Comparison of ENCODE assay signal across 11 mouse cellular contexts in the genomic region with DNA sequence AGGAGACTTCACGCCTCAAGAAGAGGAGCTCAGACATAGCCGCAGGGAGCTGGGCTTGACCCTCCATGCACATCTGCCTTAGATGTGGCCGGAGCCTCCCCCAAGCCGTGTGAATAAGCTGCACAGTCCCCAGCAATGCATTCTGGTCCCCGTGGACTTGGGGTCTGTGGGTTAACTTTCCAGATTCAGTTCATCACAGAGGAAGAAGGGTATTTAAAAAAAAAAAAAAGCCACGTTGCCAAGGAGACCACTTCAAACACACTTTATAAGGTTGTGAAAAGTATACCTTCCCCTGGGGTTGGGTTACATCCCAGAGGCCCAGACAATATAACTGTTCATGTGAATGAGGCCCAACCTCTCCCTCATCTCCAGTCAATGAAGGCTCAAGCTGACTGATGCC. TPM values are rescaled to one million over a fixed set of nuclear protein-coding genes. Genes with fewer than 3 reads are reported as not detected.
A peak's percentile ranks its signal among the peaks of the same experiment; 100 is the strongest.
DNase-seq lines count a peak whose midpoint lies in the region; ATAC-seq lines count a peak whose summit lies in the region.
"Had no signal": no experiment of that assay in that cellular context is flagged by ENCODE, and none has a peak within 500 bp of the region (broad histone marks: within the 10 kb centered on the region; RNA-seq: fewer than 3 reads in every experiment).

No protein-coding gene starts in this region.

- no peak overlapping the region for H3K9ac ChIP-seq in forebrain, embryonic 15.5 days (replicated peaks)
- no peak overlapping the region for H3K9ac ChIP-seq in forebrain, embryonic 11.5 days (ENCODE audit: low read length)
- H3K9ac ChIP-seq in limb, embryonic 12.5 days (replicated peaks) = 0 out of 2 replicates have a peak overlapping the region, but pooled peaks have one; percentile 27

- H3K4me1 ChIP-seq in forebrain, embryonic 15.5 days = peaks cover 18% of the 10 kb centered on the region
- peaks cover 6% of the 10 kb centered on the region for H3K4me1 ChIP-seq in forebrain, embryonic 11.5 days (replicated peaks; ENCODE audit: control insufficient read depth, insufficient read depth, low read length)
- H3K4me1 ChIP-seq in limb, embryonic 12.5 days (replicated peaks) = peaks cover 41% of the 10 kb centered on the region

- no peaks in the 10 kb centered on the region for H3K27me3 ChIP-seq in forebrain, embryonic 15.5 days
- no peaks in the 10 kb centered on the region for H3K27me3 ChIP-seq in forebrain, embryonic 11.5 days (ENCODE audit: control insufficient read depth, insufficient read depth, low read length)
- H3K27me3 ChIP-seq in limb, embryonic 12.5 days = no peaks in the 10 kb centered on the region

- 0 out of 2 replicates have a peak, but pooled peaks have one; percentile 21 for ATAC-seq in forebrain, embryonic 15.5 days (replicated peaks)
- ATAC-seq in forebrain, embryonic 11.5 days (replicated peaks; ENCODE audit: low FRiP score) = no peak
- 0 out of 2 replicates have a peak, but pooled peaks have one; percentile 34 for ATAC-seq in limb, embryonic 12.5 days (ENCODE audit: insufficient number of reproducible peaks, insufficient read depth, low FRiP score, low TSS enrichment, low read depth)
- ATAC-seq: intestine, postnatal 0 days had no signal

- no peak for DNase-seq in forebrain, embryonic 11.5 days (ENCODE audit: low spot score)
- peak; percentile 2 for DNase-seq in thymus, postnatal 0 days (ENCODE audit: low spot score)
- DNase-seq in thymus, postnatal 14 days = no peak
- no peak for DNase-seq in right cerebral cortex, postnatal 25 days
- no peak for DNase-seq in spleen, postnatal 10 days (ENCODE audit: low spot score in 2 of 2)
- no peak for DNase-seq in frontal cortex, postnatal 14 days (ENCODE audit: low spot score in 2 of 2)
- DNase-seq: layer of hippocampus, adult 9-11 months; liver had no signal

- H3K4me3 ChIP-seq in forebrain, embryonic 15.5 days = no peak overlapping the region
- H3K4me3 ChIP-seq in forebrain, embryonic 11.5 days (ENCODE audit: low read depth, low read length) = no peak overlapping the region
- H3K4me3 ChIP-seq in limb, embryonic 12.5 days (replicated peaks) = no peak overlapping the region

- peaks cover 9% of the 10 kb centered on the region; the same call in 1 of the 2 replicates for H3K36me3 ChIP-seq in forebrain, embryonic 15.5 days
- H3K36me3 ChIP-seq in forebrain, embryonic 11.5 days (ENCODE audit: control insufficient read depth, insufficient read depth, low read length) = no peaks in the 10 kb centered on the region
- peaks cover 3% of the 10 kb centered on the region; the same call in 1 of the 2 replicates for H3K36me3 ChIP-seq in limb, embryonic 12.5 days

- no peak overlapping the region for H3K4me2 ChIP-seq in forebrain, embryonic 15.5 days (replicated peaks)
- no peak overlapping the region for H3K4me2 ChIP-seq in forebrain, embryonic 11.5 days (ENCODE audit: low read depth, low read length, severe bottlenecking)
- peak overlapping the region; percentile 13; the same call in 1 of the 2 replicates for H3K4me2 ChIP-seq in limb, embryonic 12.5 days

- WGBS in forebrain, embryonic 15.5 days = 44% methylated on average over 6 of the region's 6 CpGs
- 47% methylated on average over 6 of the region's 6 CpGs for WGBS in forebrain, embryonic 11.5 days
- WGBS in limb, embryonic 12.5 days = 14% methylated on average over 6 of the region's 6 CpGs

- H3K9me3 ChIP-seq in forebrain, embryonic 15.5 days = no peaks in the 10 kb centered on the region
- no peaks in the 10 kb centered on the region for H3K9me3 ChIP-seq in forebrain, embryonic 11.5 days (ENCODE audit: control insufficient read depth, low read length)
- no peaks in the 10 kb centered on the region for H3K9me3 ChIP-seq in limb, embryonic 12.5 days

- no peak overlapping the region for H3K27ac ChIP-seq in forebrain, embryonic 15.5 days (replicated peaks)
- no peak overlapping the region for H3K27ac ChIP-seq in forebrain, embryonic 11.5 days (ENCODE audit: low read depth, low read length)
- H3K27ac ChIP-seq in limb, embryonic 12.5 days = peak overlapping the region; percentile 77; the same call in 1 of the 2 replicates

RNA-seq across cellular contexts. Expression of gene Pdgfa, which starts 37.6 kb away (rescaled TPM):
- 13.9 and 17.5 TPM in 2 replicates for polyA plus RNA-seq in forebrain, embryonic 15.5 days (2015; fragmentation: Nextera tagmentation; extraction: Ambion mirVana)
- 8.8 and 9.4 TPM in 2 replicates for polyA plus RNA-seq in forebrain, embryonic 11.5 days (2014; fragmentation: Nextera tagmentation; extraction: Ambion mirVana)
- 26.4 and 31.2 TPM in 2 replicates for polyA plus RNA-seq in thymus, postnatal 0 days (2015; fragmentation: Nextera tagmentation; extraction: Ambion mirVana)
- polyA plus RNA-seq in limb, embryonic 12.5 days (2016; fragmentation: Nextera tagmentation; extraction: Ambion mirVana) = 36.1 and 39.7 TPM in 2 replicates
